Comparison of ENCODE assay signal across 8 mouse cellular contexts in genomic region chr8:10053571-10053990, GRCm38 (mm10). TPM values are rescaled to one million over a fixed set of nuclear protein-coding genes. Genes with fewer than 3 reads are reported as not detected.
A peak's percentile ranks its signal among the peaks of the same experiment; 100 is the strongest.
DNase-seq lines count a peak whose midpoint lies in the region; ATAC-seq and TF ChIP-seq lines count a peak whose summit lies in the region.

No protein-coding gene starts in this region.

- WGBS in forebrain, embryonic 13.5 days: 23% methylated on average over 3 of the region's 3 CpGs
- 23% methylated on average over 3 of the region's 3 CpGs for WGBS in forebrain, embryonic 11.5 days
- WGBS in forebrain, embryonic 16.5 days: 16% methylated on average over 3 of the region's 3 CpGs
- WGBS in thymus, adult 2 months: 21% methylated on average over 3 of the region's 3 CpGs

- H3K36me3 ChIP-seq in forebrain, embryonic 13.5 days (ENCODE audit: poor library complexity, severe bottlenecking): no peaks in the 10 kb centered on the region
- no peaks in the 10 kb centered on the region for H3K36me3 ChIP-seq in forebrain, embryonic 11.5 days (ENCODE audit: control insufficient read depth, insufficient read depth, low read length)
- H3K36me3 ChIP-seq in forebrain, embryonic 16.5 days (ENCODE audit: control insufficient read depth, insufficient read depth): no peaks in the 10 kb centered on the region
- no peaks in the 10 kb centered on the region for H3K36me3 ChIP-seq in thymus, adult 2 months (ENCODE audit: control insufficient read depth, insufficient read depth, low read length)

- no peak for DNase-seq in forebrain, embryonic 11.5 days (ENCODE audit: low spot score)
- DNase-seq in A20 (ENCODE audit: low read depth, low spot score): peak; percentile 24
- peak; percentile 37 to 56 for DNase-seq in left cerebral cortex, adult 8-10 months (ENCODE audit: low spot score in 2 of 2)
- peak; percentile 53 for DNase-seq in right cerebral cortex, postnatal 14 days
- DNase-seq in thymus, adult 2 months: no peak
- DNase-seq in adrenal gland, postnatal 10 days: no peak

- H3K9me3 ChIP-seq in forebrain, embryonic 13.5 days (replicated peaks): no peaks in the 10 kb centered on the region
- no peaks in the 10 kb centered on the region for H3K9me3 ChIP-seq in forebrain, embryonic 11.5 days (ENCODE audit: control insufficient read depth, low read length)
- H3K9me3 ChIP-seq in forebrain, embryonic 16.5 days (ENCODE audit: control insufficient read depth, low read length): no peaks in the 10 kb centered on the region

- H3K4me2 ChIP-seq in forebrain, embryonic 13.5 days: no peak overlapping the region
- no peak overlapping the region for H3K4me2 ChIP-seq in forebrain, embryonic 11.5 days (ENCODE audit: low read depth, low read length, severe bottlenecking)
- H3K4me2 ChIP-seq in forebrain, embryonic 16.5 days (ENCODE audit: low read length): no peak overlapping the region

- no peak for TF ChIP-seq POLR2A in thymus, adult 2 months (IDR thresholded peaks at IDR 0.05; ENCODE audit: control insufficient read depth, extremely low read depth, insufficient read depth, low read length, poor library complexity)

- ATAC-seq in forebrain, embryonic 13.5 days: peak; percentile 86
- ATAC-seq in forebrain, embryonic 11.5 days (replicated peaks; ENCODE audit: low FRiP score): no peak; the same call in 1 of the 2 replicates
- peak; percentile 87 for ATAC-seq in forebrain, embryonic 16.5 days

- peaks cover 4% of the 10 kb centered on the region; the same call in 1 of the 2 replicates for H3K4me1 ChIP-seq in forebrain, embryonic 13.5 days
- H3K4me1 ChIP-seq in forebrain, embryonic 11.5 days (replicated peaks; ENCODE audit: control insufficient read depth, insufficient read depth, low read length): no peaks in the 10 kb centered on the region
- H3K4me1 ChIP-seq in forebrain, embryonic 16.5 days (replicated peaks; ENCODE audit: control insufficient read depth, insufficient read depth, low read length): peaks cover 3% of the 10 kb centered on the region; the same call in 1 of the 2 replicates
- H3K4me1 ChIP-seq in thymus, adult 2 months (replicated peaks; ENCODE audit: control insufficient read depth, insufficient read depth, low read length): no peaks in the 10 kb centered on the region

- no peak for TF ChIP-seq CTCF in thymus, adult 2 months (IDR thresholded peaks at IDR 0.05; ENCODE audit: borderline replicate concordance, control insufficient read depth, extremely low read depth, insufficient read depth, low read length, poor library complexity)

- H3K27me3 ChIP-seq in forebrain, embryonic 13.5 days: no peaks in the 10 kb centered on the region; the same call in 1 of the 2 replicates
- no peaks in the 10 kb centered on the region for H3K27me3 ChIP-seq in forebrain, embryonic 11.5 days (ENCODE audit: control insufficient read depth, insufficient read depth, low read length)
- no peaks in the 10 kb centered on the region for H3K27me3 ChIP-seq in forebrain, embryonic 16.5 days (replicated peaks; ENCODE audit: control insufficient read depth, insufficient read depth, low read length)
- no peaks in the 10 kb centered on the region for H3K27me3 ChIP-seq in thymus, adult 2 months (ENCODE audit: control insufficient read depth, insufficient read depth, low read length)

- no peak overlapping the region for H3K27ac ChIP-seq in forebrain, embryonic 13.5 days
- H3K27ac ChIP-seq in forebrain, embryonic 11.5 days (ENCODE audit: low read depth, low read length): no peak overlapping the region
- no peak overlapping the region for H3K27ac ChIP-seq in forebrain, embryonic 16.5 days (ENCODE audit: low read length)
- H3K27ac ChIP-seq in thymus, adult 2 months (ENCODE audit: control insufficient read depth, insufficient read depth, low read length): no peak overlapping the region

- no peak overlapping the region for H3K9ac ChIP-seq in forebrain, embryonic 13.5 days
- no peak overlapping the region for H3K9ac ChIP-seq in forebrain, embryonic 11.5 days (ENCODE audit: low read length)
- no peak overlapping the region for H3K9ac ChIP-seq in forebrain, embryonic 16.5 days (replicated peaks; ENCODE audit: low read depth, low read length)

- H3K4me3 ChIP-seq in forebrain, embryonic 13.5 days: no peak overlapping the region
- no peak overlapping the region for H3K4me3 ChIP-seq in forebrain, embryonic 11.5 days (ENCODE audit: low read depth, low read length)
- H3K4me3 ChIP-seq in forebrain, embryonic 16.5 days (replicated peaks; ENCODE audit: low read length): no peak overlapping the region
- no peak overlapping the region for H3K4me3 ChIP-seq in thymus, adult 2 months (ENCODE audit: control insufficient read depth, insufficient read depth, low read length)

RNA-seq across cellular contexts. Expression of gene Tnfsf13b, which starts 47.3 kb away (rescaled TPM):
- polyA plus RNA-seq in forebrain, embryonic 13.5 days (2015; fragmentation: Nextera tagmentation; extraction: Ambion mirVana): 0.23 and 0.25 TPM in 2 replicates
- 0.12 and 0.37 TPM in 2 replicates for polyA plus RNA-seq in forebrain, embryonic 11.5 days (2014; fragmentation: Nextera tagmentation; extraction: Ambion mirVana)
- polyA plus RNA-seq in forebrain, embryonic 16.5 days (2015; fragmentation: Nextera tagmentation; extraction: Ambion mirVana): 0.43 TPM in 1 of 2 replicates, not detected in the other
- 1 to 10 TPM; 2.0 to 5.6 (median 3.6) TPM for total RNA-seq in left cerebral cortex, adult 8-10 months (2022)
- polyA plus RNA-seq in thymus, adult 2 months (2012; rRNA removed): 1.5 and 1.7 TPM in 2 replicates
- total RNA-seq in adrenal gland, postnatal 10 days (2021): 1 to 10 TPM; 2.3 to 4.5 TPM

Comparison
In these comparisons a context has a peak if more than half of its experiments do, and no peak if none do; other contexts are left out.
1. DNase-seq: peak in A20 (single experiment), left cerebral cortex, adult 8-10 months (2 of 2) and right cerebral cortex, postnatal 14 days (single experiment); none in forebrain, embryonic 11.5 days (single experiment), thymus, adult 2 months (single experiment) and adrenal gland, postnatal 10 days (single experiment).